Mouse (Mus musculus) embryonic facial prominence, embryonic 14.5 days (tissue): ENCODE results near the gene Slc17a3. TPM values are rescaled to one million over a fixed set of nuclear protein-coding genes. Genes with fewer than 3 reads are reported as not detected.

Experiments
- polyA plus RNA-seq: library from polyadenylated mRNA; unstranded; fragments of >200 nt; fragmentation: Nextera tagmentation; extraction: Ambion mirVana; gene quantifications from 2 replicates; pipeline ENCODE4 v1.2.1, GENCODE M21; 2014

The Slc17a3 gene
- polyA plus RNA-seq, 1 experiment from 2014 or later, result 0.56 TPM

Other genes with a start within 250 kb of the Slc17a3 start
- gene Hist1h2be, start 218.3 kb upstream of the Slc17a3 start, polyA plus RNA-seq, result 1.5 and 2.2 TPM in 2 replicates
- gene Hist1h1e, start 216.9 kb upstream of the Slc17a3 start, polyA plus RNA-seq, result 12.8 and 15.7 TPM in 2 replicates
- gene Hist1h2ac, start 155.5 kb upstream of the Slc17a3 start, polyA plus RNA-seq, result 1.2 and 1.3 TPM in 2 replicates
- 52.7 and 78.2 TPM in 2 replicates for gene Hist1h2bc, start 155.2 kb upstream of the Slc17a3 start, polyA plus RNA-seq
- gene Hist1h1t, start 143.6 kb upstream of the Slc17a3 start, polyA plus RNA-seq, result 0.19 and 0.31 TPM in 2 replicates
- gene Hist1h4c, start 141.0 kb upstream of the Slc17a3 start, polyA plus RNA-seq, result 5.7 and 5.8 TPM in 2 replicates
- 9.6 and 10.3 TPM in 2 replicates for gene Hfe, start 128.6 kb upstream of the Slc17a3 start, polyA plus RNA-seq
- 36.1 and 37.8 TPM in 2 replicates for gene Hist1h1c, start 100.6 kb upstream of the Slc17a3 start, polyA plus RNA-seq
- gene Hist1h3c, start 93.8 kb upstream of the Slc17a3 start, polyA plus RNA-seq, result 5.1 and 7.5 TPM in 2 replicates
- 1.2 and 2.1 TPM in 2 replicates for gene Hist1h2bb, start 92.7 kb upstream of the Slc17a3 start, polyA plus RNA-seq
- 30.2 and 32.6 TPM in 2 replicates for gene Hist1h2ab, start 88.3 kb upstream of the Slc17a3 start, polyA plus RNA-seq
- 6.6 and 11.5 TPM in 2 replicates for gene Hist1h3b, start 87.2 kb upstream of the Slc17a3 start, polyA plus RNA-seq
- gene Hist1h4b, start 82.4 kb upstream of the Slc17a3 start, polyA plus RNA-seq, result 3.5 and 4.7 TPM in 2 replicates
- 0.68 and 0.74 TPM in 2 replicates for gene Hist1h4a, start 78.2 kb upstream of the Slc17a3 start, polyA plus RNA-seq
- gene Hist1h3a, start 77.0 kb upstream of the Slc17a3 start, polyA plus RNA-seq, result 3.7 and 4.9 TPM in 2 replicates
- gene Hist1h1a, start 75.8 kb upstream of the Slc17a3 start, polyA plus RNA-seq, result 3.2 and 3.5 TPM in 2 replicates
- gene Trim38, start 69.5 kb upstream of the Slc17a3 start, polyA plus RNA-seq, result 0.31 TPM in 1 of 2 replicates, not detected in the other
- gene Slc17a2, start 32.4 kb upstream of the Slc17a3 start, polyA plus RNA-seq, result not detected in 2 replicates
- not detected in 2 replicates for gene Slc17a1, start 28.3 kb downstream of the Slc17a3 start, polyA plus RNA-seq
- gene Slc17a4, start 75.6 kb downstream of the Slc17a3 start, polyA plus RNA-seq, result 0.10 TPM in 1 of 2 replicates, not detected in the other
- gene Hist1h2ba, start 94.7 kb downstream of the Slc17a3 start, polyA plus RNA-seq, result not detected in 2 replicates
- not detected in 2 replicates for gene Hist1h2aa, start 95.0 kb downstream of the Slc17a3 start, polyA plus RNA-seq
- gene Scgn, start 151.8 kb downstream of the Slc17a3 start, polyA plus RNA-seq, result 0.32 and 0.38 TPM in 2 replicates